Mouse (Mus musculus): ENCODE results near the gene Snrnp27.

GRCm38 (mm10) chr6:86732276-86733173, 48.2 kb upstream of the Snrnp27 start:
- no peak for TF ChIP-seq CTCF (IDR thresholded peaks at IDR 0.05; ENCODE audit: low read depth, low read length)
- no peak for TF ChIP-seq POLR2A (IDR thresholded peaks at IDR 0.05; ENCODE audit: borderline replicate concordance, low read depth, low read length)
